Mouse (Mus musculus) fibroblast of lung, adult 2 months (primary cell): ENCODE measurements around the gene Hmgn3.
"Not testable (repeated sequence)": the region's sequence is repeated elsewhere in the genome, so short reads cannot be mapped to it uniquely, and the experiment has no call there.

Experiments used
- DNase-seq: peaks from one replicate; pipeline ENCODE4 v3.0.0-alpha.2; 2011; ENCODE audit warnings: low read depth

Hmgn3 gene

GRCm38 (mm10) chr9:83146446-83147188 lies at the start of gene Hmgn3:
TSS of gene Hmgn3 (minus strand) at chr9:83146685.
- peak; percentile 80 for DNase-seq

GRCm38 (mm10) chr9:83195765-83196164 lies 49.3 kb upstream of the Hmgn3 start:
- no peak for DNase-seq

GRCm38 (mm10) chr9:83195007-83195406 lies 48.5 kb upstream of the Hmgn3 start:
- DNase-seq: no peak

GRCm38 (mm10) chr9:83187752-83188151 lies 41.3 kb upstream of the Hmgn3 start:
- no peak for DNase-seq

DNA sequence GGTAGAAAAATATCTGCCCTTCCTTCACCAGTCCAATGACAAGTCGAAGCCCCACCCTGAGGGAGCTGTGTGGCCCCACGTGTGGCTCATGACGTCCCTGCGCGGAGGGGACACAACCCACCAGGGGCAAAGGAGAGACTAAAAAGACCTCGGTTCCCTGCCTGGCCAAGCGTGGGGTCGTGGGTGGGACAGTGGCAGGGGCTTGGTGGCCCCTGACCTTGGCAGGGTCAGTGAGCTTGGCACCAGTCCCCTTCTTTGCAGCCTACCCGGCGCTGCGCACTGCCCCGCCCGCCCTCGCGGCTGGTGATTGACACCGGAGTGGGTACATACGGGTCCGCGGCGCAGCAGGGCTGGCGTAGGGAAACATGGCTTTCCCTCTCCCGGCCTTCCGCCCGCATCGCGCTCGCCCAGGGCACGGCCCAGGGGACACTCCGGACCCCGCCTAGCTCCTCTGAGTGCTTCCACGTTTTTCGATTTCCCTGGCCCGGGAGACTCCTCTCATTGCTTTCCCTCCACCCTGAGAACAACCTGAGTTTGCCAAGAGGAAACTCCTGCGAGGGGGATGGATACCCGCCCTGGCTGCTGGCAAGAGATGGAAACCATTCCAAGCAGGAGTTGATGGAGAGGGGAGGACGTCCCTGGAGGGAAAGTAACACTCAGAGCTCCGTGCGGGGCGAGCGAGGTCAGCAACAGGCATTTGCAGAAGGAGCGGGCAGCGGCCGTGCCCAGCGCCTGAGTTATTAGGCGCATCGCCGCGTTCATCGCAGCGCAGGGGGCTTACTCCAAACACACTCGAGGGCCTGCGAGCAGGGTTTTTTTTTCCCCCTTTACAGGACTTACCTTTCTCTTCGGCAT lies 667 bp downstream of the Hmgn3 start:
- DNase-seq: peak; percentile 13

DNA sequence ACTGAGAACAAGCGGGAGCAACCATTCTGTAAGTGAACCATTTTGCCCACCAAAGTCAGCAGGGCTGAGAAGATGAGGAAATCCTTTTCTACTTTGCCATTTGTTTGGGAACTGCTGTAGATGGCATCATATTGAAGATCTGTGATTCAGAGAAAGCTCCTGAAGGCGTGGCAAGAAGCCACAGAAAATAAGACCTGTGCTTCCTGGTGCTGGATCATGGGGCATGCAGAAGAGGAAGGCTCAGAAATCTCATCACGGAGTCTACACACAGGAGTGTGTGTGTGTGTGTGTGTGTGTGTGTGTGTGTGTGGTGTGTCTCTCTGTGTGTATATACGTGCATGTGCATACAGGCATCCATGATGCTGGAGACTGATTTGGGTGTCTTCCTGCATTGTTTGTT lies 16.7 kb downstream of the Hmgn3 start:
- DNase-seq: no peak

GRCm38 (mm10) chr9:83127840-83128239 lies 18.6 kb downstream of the Hmgn3 start:
- no peak for DNase-seq

DNA sequence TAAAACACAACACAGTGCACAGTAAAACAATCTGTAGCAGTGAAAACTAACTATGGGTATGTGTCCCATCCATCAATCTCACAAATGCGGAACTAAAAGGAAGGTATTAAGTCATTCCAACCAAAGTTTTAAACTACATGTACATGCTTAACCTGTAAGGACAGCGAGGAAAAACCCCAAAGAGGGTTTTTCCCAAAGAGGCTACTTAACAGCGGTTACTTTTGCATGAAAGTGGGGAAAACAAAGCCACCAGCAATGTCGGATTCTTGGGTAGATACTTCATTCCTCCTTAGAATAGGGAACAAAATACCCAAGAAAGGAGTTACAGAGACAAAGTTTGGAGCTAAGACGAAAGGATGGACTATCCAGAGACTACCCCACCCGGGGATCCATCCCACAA lies 20.0 kb downstream of the Hmgn3 start:
- DNase-seq: not testable (repeated sequence)

DNA sequence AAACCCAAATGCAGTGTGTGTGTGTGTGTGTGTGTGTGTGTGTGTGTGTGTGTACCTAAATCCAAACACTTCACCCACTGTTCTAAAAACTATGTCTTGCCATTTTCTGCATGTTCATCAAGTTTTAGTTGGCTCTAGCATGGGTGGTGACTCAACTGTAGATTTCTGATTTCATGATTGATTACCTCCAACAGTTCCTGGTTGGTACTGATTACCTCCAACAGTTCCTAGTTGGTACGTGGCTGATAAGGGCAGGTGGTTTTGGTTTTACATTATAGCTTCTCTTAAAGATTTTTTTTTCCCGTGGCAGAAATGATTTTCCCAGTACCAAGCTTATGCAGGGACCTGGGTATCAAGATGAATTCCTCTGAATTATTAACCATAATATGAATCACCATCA lies 27.3 kb downstream of the Hmgn3 start:
- no peak for DNase-seq

GRCm38 (mm10) chr9:83117486-83117885 lies 29.0 kb downstream of the Hmgn3 start:
- DNase-seq: no peak

- DNase-seq: no peak
Measured at GRCm38 (mm10) chr9:83116774-83117474, 29.6 kb downstream of the Hmgn3 start.

- DNase-seq: no peak
Measured at GRCm38 (mm10) chr9:83115676-83116075, 30.8 kb downstream of the Hmgn3 start.

DNA sequence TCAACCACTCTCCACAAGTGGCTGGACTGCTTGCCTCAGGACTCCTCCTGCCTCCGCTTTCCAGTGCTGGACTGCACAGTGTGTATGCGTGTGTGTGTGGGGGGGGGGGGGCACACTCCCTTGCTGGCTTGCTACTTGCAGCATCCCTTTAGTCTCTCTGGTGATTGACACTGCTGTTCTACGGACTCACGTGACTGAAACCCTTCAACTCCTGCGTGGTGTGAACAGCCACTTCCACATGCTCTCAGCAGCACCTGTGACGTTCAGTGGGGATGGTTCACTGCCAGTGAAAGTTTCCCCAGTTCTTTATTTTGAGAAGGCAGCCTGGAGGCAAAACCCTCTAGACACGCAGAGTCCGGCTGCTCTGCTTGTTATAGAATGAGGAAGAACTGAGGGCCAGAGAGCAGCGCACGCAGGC lies 32.7 kb downstream of the Hmgn3 start:
- DNase-seq: no peak

DNA sequence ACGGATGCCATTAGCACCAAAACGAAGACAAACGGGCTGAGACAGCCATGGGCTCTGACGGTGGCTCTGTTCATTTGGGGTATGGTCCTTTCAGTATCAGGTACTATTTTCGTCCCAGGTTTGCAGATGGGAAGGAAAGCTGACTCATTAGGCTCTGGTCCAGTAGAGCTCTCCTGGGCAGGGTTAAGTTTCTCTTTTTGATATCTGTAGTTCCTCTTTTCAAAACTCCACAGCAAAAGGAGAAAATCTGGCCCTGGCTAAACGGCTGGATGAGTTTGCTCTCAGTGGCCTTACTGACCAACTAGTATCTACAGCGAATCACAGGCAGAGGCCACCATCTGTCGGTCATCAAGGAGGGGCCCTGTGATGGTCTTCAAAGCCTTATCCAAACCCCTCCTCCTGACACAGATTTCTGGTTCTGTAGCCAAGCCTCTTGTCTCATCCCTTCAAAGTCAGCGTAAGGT lies 34.1 kb downstream of the Hmgn3 start:
- DNase-seq: no peak

GRCm38 (mm10) chr9:83111789-83112188 lies 34.7 kb downstream of the Hmgn3 start:
- DNase-seq: no peak

- DNase-seq: no peak
Measured at GRCm38 (mm10) chr9:83111117-83111686, 35.3 kb downstream of the Hmgn3 start.

DNA sequence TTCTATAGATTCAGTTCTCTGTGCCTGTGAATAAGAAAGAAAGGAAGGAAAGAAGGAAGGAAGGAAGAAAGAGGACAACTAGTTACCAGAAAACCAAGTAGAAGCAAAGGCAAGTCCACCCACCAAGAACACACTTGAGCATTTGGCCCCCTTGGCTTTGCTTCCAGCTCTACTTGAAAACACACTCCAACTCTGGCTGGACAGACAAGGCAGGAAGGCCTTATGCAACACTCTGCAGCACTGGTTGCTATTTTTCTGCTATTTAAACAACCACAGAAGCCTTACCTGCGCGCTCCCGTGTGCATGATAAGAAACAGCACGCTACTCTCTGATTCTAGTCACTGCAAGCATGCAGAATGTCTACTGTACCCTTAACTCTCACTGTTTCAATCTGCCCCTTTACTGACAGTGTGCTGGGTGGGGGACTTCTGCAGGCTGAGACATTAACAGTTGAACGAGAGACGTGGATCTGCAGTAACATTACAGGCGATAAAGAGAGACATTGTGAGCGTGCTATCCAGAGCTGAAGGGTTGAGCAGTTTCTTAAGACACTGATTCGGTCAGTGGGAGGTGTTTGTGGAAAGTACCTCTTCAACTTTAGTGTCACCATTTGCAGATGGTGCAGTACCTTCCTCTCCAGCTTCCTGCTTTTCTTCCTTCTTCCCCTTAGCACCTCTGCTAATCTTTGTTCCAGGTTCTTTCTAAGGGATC lies 35.9 kb downstream of the Hmgn3 start:
- DNase-seq: no peak

DNA sequence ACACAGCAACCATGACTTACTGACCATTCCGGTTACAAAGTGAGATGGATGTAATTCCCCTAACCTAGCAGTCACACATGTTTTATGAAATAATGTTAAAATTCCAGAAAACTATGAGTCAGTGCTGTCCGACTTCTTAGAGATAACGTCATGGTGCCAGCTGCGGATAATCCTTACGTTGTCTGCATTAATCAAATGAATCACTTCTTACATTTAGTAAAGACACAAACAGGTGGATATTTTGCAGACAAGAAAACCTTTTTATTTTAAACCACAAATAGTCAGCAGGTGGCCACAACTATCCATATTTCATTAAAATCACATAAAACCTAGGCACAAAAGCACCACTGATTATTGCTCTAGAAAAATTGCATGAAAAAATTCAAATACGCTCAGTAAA lies 36.8 kb downstream of the Hmgn3 start:
- no peak for DNase-seq

DNA sequence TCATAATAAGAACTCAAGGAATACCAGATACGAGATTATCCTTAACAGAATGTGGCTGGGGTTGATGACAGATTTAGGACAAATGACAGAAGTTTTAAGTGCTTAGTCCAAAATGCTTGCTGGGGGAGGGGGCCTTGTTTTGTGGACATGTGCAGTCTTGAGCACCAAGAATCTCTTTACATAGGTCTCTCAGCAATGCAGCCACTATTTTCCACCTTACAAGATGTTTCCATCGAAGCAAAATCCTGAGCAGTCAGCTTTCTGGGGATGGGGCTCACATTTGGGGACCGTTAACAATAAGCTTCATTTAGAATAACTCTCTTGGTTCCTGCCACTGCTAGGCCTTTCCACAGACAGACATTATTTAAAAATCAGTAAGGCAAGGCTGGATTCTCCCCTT lies 37.7 kb downstream of the Hmgn3 start:
- DNase-seq: no peak

GRCm38 (mm10) chr9:83103785-83104184 lies 42.7 kb downstream of the Hmgn3 start:
- DNase-seq: peak; percentile 39

- DNase-seq: no peak
Measured at GRCm38 (mm10) chr9:83101691-83102090, 44.8 kb downstream of the Hmgn3 start.

- DNase-seq: no peak
Measured at GRCm38 (mm10) chr9:83100786-83101185, 45.7 kb downstream of the Hmgn3 start.
